Mouse (Mus musculus): ENCODE measurements around the gene Zfp383.
"Not testable (repeated sequence)": the region's sequence is repeated elsewhere in the genome, so short reads cannot be mapped to it uniquely, and the experiment has no call there.

The Zfp383 gene

GRCm38 (mm10) chr7:29941027-29941426 lies 33.0 kb downstream of the Zfp383 start:
- DNase-seq (ENCODE audit: low spot score) = no peak

GRCm38 (mm10) chr7:29942740-29943139 lies 34.7 kb downstream of the Zfp383 start:
- DNase-seq (ENCODE audit: low spot score) = no peak

GRCm38 (mm10) chr7:29943720-29944119 lies 35.7 kb downstream of the Zfp383 start:
- no peak for DNase-seq (ENCODE audit: low spot score)

GRCm38 (mm10) chr7:29944201-29944600 lies 36.2 kb downstream of the Zfp383 start:
- no peak for DNase-seq (ENCODE audit: low spot score)

- DNase-seq (ENCODE audit: low spot score) = no peak
Measured at GRCm38 (mm10) chr7:29953086-29953485, 45.1 kb downstream of the Zfp383 start.

- DNase-seq (ENCODE audit: low spot score) = peak; percentile 33
Measured at GRCm38 (mm10) chr7:29953513-29954401, 45.7 kb downstream of the Zfp383 start, which contains the start of gene Zfp74. Gene Zfp74 (minus strand): TSS chr7:29954089.

GRCm38 (mm10) chr7:29954731-29955130 lies 46.7 kb downstream of the Zfp383 start:
- no peak for DNase-seq (ENCODE audit: low spot score)

GRCm38 (mm10) chr7:29956257-29956656 lies 48.2 kb downstream of the Zfp383 start:
- DNase-seq (ENCODE audit: low spot score) = no peak

- DNase-seq (ENCODE audit: low spot score) = no peak
Measured at GRCm38 (mm10) chr7:29958125-29958724, 50.2 kb downstream of the Zfp383 start.

- DNase-seq (ENCODE audit: low spot score) = no peak
Measured at GRCm38 (mm10) chr7:29959004-29959403, 51.0 kb downstream of the Zfp383 start.

- not testable (repeated sequence) for DNase-seq (ENCODE audit: low spot score)
Measured at GRCm38 (mm10) chr7:29965115-29965810, 57.2 kb downstream of the Zfp383 start.
